Comparison of ENCODE assay signal across 11 mouse cellular contexts in the genomic region with DNA sequence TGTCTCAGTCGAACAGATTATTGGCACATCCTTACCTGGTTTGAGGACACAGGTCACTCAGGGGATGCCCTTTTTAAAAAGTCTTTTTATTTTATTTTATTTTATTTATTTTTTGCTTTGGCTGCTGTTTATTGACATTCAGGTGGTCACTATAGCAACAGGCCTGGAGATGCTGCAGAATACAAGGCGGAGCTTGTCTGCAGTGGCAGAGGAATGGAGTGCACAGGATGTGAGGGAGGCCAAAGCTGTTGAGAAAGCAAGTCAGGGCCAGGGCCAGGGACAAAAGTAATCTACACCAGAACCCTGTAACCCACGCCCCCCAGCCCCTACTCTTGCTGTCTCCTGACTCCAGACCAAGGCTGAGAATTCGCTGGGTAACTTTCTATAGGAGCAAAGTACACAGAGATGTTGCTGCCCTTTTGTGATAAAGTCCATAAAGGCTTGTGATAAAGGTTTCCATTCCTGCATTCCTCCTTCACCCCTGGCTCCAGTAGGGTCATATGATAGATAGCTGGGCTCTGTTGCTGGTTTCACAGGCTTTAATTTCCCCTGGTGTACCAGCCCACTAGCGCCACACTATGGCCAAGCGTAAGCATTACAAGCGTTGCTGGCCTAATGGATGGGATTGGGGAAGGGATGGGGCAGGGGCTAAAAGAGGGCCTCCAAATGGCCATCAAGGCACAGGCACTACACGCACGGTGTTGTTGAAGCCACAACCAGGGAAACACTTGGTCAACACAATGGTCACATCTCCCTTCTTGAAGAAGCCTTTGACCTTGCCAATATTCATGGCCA. TPM values are rescaled to one million over a fixed set of nuclear protein-coding genes. Genes with fewer than 3 reads are reported as not detected.
DNase-seq lines count a peak whose midpoint lies in the region; ATAC-seq and TF ChIP-seq lines count a peak whose summit lies in the region.
"Had no signal": no experiment of that assay in that cellular context is flagged by ENCODE, and none has a peak within 500 bp of the region (broad histone marks: within the 10 kb centered on the region; RNA-seq: fewer than 3 reads in every experiment).

No protein-coding gene starts in this region.

- H3K9me3 ChIP-seq in E14TG2a.4 (ENCODE audit: low read length), result no peaks in the 10 kb centered on the region
- H3K9me3 ChIP-seq: midbrain, embryonic 12.5 days had no signal

- peak; percentile 2 to 31 for DNase-seq in cerebellum, postnatal 14 days
- peak; percentile 9 for DNase-seq in layer of hippocampus, adult 11-12 months (ENCODE audit: low spot score)
- DNase-seq in layer of hippocampus, adult 9-10 months (ENCODE audit: low spot score), result no peak
- peak in 1 of 2 experiments; percentile 36 for DNase-seq in layer of hippocampus, adult 2 months (ENCODE audit: low spot score in 2 of 2)
- no peak for DNase-seq in embryo, embryonic 11 days
- no peak for DNase-seq in thymus, adult 18-20 months

- no peaks in the 10 kb centered on the region for H3K27me3 ChIP-seq in E14TG2a.4 (ENCODE audit: insufficient read depth, low read length)
- H3K27me3 ChIP-seq: midbrain, embryonic 12.5 days had no signal

- no peaks in the 10 kb centered on the region for H3K36me3 ChIP-seq in E14TG2a.4 (ENCODE audit: insufficient read depth, low read length)
- H3K36me3 ChIP-seq: midbrain, embryonic 12.5 days had no signal

- H3K4me1 ChIP-seq in E14TG2a.4 (replicated peaks; ENCODE audit: low read depth, low read length), result no peaks in the 10 kb centered on the region
- H3K4me1 ChIP-seq: midbrain, embryonic 12.5 days had no signal

- no peak for ATAC-seq in cerebellum, adult (ENCODE audit: insufficient number of reproducible peaks, low FRiP score, low TSS enrichment)

- H3K4me3 ChIP-seq in E14TG2a.4 (replicated peaks; ENCODE audit: low read length), result no peak overlapping the region
- no peak overlapping the region for H3K4me3 ChIP-seq in layer of hippocampus, adult 2 months
- H3K4me3 ChIP-seq: midbrain, embryonic 12.5 days had no signal

- no peak overlapping the region; the same call in 1 of the 2 replicates for H3K27ac ChIP-seq in layer of hippocampus, adult 2 months
- H3K27ac ChIP-seq: midbrain, embryonic 12.5 days had no signal

- TF ChIP-seq CTCF in E14TG2a.4 (conservative IDR thresholded peaks at IDR 0.05; ENCODE audit: low read length), result peak; percentile 37
- TF ChIP-seq CTCF in layer of hippocampus, adult 2 months (conservative IDR thresholded peaks at IDR 0.05), result peak; percentile 73

RNA-seq across cellular contexts. Expression of a gene that starts 29.8 kb away (rescaled TPM):
- 10 to 100 TPM; 28.7 to 34.1 TPM for total RNA-seq in layer of hippocampus, adult 2 months (2021)

RNA-seq across cellular contexts. Expression of a gene that starts 40.8 kb away (rescaled TPM):
- not detected for total RNA-seq in layer of hippocampus, adult 2 months (2021)
- total RNA-seq: heart, postnatal 14 days; left cerebral cortex, postnatal 10 days had no signal

RNA-seq across cellular contexts. Expression of a gene that starts 48.0 kb away (rescaled TPM):
- not detected for total RNA-seq in layer of hippocampus, adult 2 months (2021)
- total RNA-seq: heart, postnatal 14 days; left cerebral cortex, postnatal 10 days had no signal

RNA-seq across cellular contexts. Expression of a gene that starts 54.3 kb away (rescaled TPM):
- total RNA-seq in layer of hippocampus, adult 2 months (2021), result not detected
- total RNA-seq: heart, postnatal 14 days; left cerebral cortex, postnatal 10 days had no signal

Comparison
In these comparisons a context has a peak if more than half of its experiments do, and no peak if none do; other contexts are left out.
1. DNase-seq: peak in cerebellum, postnatal 14 days (2 of 2) and layer of hippocampus, adult 11-12 months (single experiment); none in layer of hippocampus, adult 9-10 months (single experiment), embryo, embryonic 11 days (single experiment) and thymus, adult 18-20 months (0 of 2).